Mouse (Mus musculus) midbrain, embryonic 15.5 days (tissue): ENCODE data around the gene Olfr323. TPM values are rescaled to one million over a fixed set of nuclear protein-coding genes. Genes with fewer than 3 reads are reported as not detected.
A peak's percentile ranks its signal among the peaks of the same experiment; 100 is the strongest.

Experiments
- ATAC-seq: fragments of 200-750 bp; cut with Nextera tagmentation; replicated peaks from 2 replicates; pipeline ENCODE4 v1.8.0; 2017; ENCODE audit warnings: moderate TSS enrichment
- H3K27ac ChIP-seq: fragments of 300-500 bp; sonication (generic); 2 replicates; pipeline ENCODE4 v1.5.1; 2015; ENCODE audit warnings: mild to moderate bottlenecking, inconsistent platforms
- H3K27me3 ChIP-seq: fragments of 300-500 bp; sonication (generic); replicated peaks from 2 replicates; pipeline ENCODE4 v1.6.1; 2015; ENCODE audit warnings: inconsistent platforms
- H3K36me3 ChIP-seq: fragments of 300-500 bp; sonication (generic); replicated peaks from 2 replicates; pipeline ENCODE4 v1.6.1; 2015; ENCODE audit warnings: inconsistent platforms
- H3K4me1 ChIP-seq: fragments of 300-500 bp; sonication (generic); 2 replicates; pipeline ENCODE4 v1.6.1; 2015; ENCODE audit warnings: inconsistent platforms
- H3K4me2 ChIP-seq: fragments of 300-500 bp; sonication (generic); 2 replicates; pipeline ENCODE4 v1.6.1; 2015; ENCODE audit warnings: inconsistent platforms, mild to moderate bottlenecking, moderate library complexity
- H3K4me3 ChIP-seq: fragments of 300-500 bp; sonication (generic); 2 replicates; pipeline ENCODE4 v1.5.1; 2015; ENCODE audit warnings: mild to moderate bottlenecking, inconsistent platforms
- H3K9ac ChIP-seq: fragments of 300-500 bp; sonication (generic); 2 replicates; pipeline ENCODE4 v1.6.1; 2015; ENCODE audit warnings: mild to moderate bottlenecking, inconsistent platforms
- H3K9me3 ChIP-seq: fragments of 300-500 bp; sonication (generic); 2 replicates; pipeline ENCODE4 v1.6.1; 2016; ENCODE audit warnings: inconsistent platforms
- WGBS: fragments of 180-500 bp; shearing (Covaris S2); methylation state at CpG from one replicate; pipeline ENCODE4 v1.1.7; 2015; ENCODE audit warnings: mixed read lengths; 5-methylcytosine and 5-hydroxymethylcytosine counted together
- polyA plus RNA-seq: library from polyadenylated mRNA; unstranded; fragments of >200 nt; fragmentation: Nextera tagmentation; extraction: Ambion mirVana; gene quantifications from 2 replicates; pipeline ENCODE4 v1.2.1, GENCODE M21; 2015

Gene Olfr323
- polyA plus RNA-seq: not detected in 2 replicates

DNA sequence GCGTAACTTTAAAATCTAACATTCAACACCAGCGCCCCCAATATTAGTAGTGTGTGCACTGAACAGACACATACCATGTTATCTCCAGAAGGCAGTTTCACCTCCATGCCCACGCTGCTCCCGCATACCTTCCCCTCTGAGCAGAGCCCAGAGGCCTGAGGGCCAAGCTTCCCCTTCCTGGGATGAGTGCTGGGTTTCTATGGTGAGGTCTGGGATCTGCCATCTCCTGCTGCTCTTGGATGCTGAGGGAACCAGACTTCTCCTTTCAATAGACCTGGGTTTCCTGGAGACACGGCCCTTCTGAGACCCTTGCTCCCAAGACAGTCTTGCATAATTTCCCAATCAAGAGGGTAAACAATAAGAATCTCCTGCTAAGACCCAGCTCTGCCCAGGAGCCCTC, at the start of gene Olfr323:
Olfr323 (minus strand) TSS at position 101 of the 400 bp plus-strand sequence.
- Histone ChIP-seq H3K4me3 (no peak within 1 kb of the TSS), H3K4me1 (no peaks in the 10 kb centered on the region), H3K36me3 (no peaks in the 10 kb centered on the region), H3K4me2 (no peak within 1 kb of the TSS), H3K9me3 (no peaks in the 10 kb centered on the region), H3K27me3 (no peaks in the 10 kb centered on the region), H3K27ac (no peak within 1 kb of the TSS), H3K9ac (no peak within 1 kb of the TSS)
- no peak for ATAC-seq
- 73% methylated on average over 5 of the region's 5 CpGs for WGBS

- 45% methylated on average over 4 of the region's 4 CpGs for WGBS
Observed at GRCm38 (mm10) chr11:58671825-58672224, 41.5 kb upstream of the Olfr323 start.

GRCm38 (mm10) chr11:58669252-58669651, 39.0 kb upstream of the Olfr323 start:
- Histone ChIP-seq H3K4me1 (no peaks in the 10 kb centered on the region), H3K27ac (no peak overlapping the region), H3K9me3 (no peaks in the 10 kb centered on the region), H3K27me3 (no peaks in the 10 kb centered on the region), H3K36me3 (no peaks in the 10 kb centered on the region), H3K4me3 (no peak overlapping the region), H3K9ac (no peak overlapping the region), H3K4me2 (no peak overlapping the region)
- no peak for ATAC-seq

More at GRCm38 (mm10) chr11:58671825-58672224, 41.5 kb upstream of the Olfr323 start:
- H3K27me3 ChIP-seq: no peaks in the 10 kb centered on the region
- H3K9me3 ChIP-seq: no peaks in the 10 kb centered on the region
- no peak overlapping the region for H3K4me2 ChIP-seq
- no peak overlapping the region for H3K27ac ChIP-seq
- H3K36me3 ChIP-seq: no peaks in the 10 kb centered on the region
- no peak overlapping the region for H3K9ac ChIP-seq
- ATAC-seq: no peak
- no peaks in the 10 kb centered on the region for H3K4me1 ChIP-seq
- no peak overlapping the region for H3K4me3 ChIP-seq

DNA sequence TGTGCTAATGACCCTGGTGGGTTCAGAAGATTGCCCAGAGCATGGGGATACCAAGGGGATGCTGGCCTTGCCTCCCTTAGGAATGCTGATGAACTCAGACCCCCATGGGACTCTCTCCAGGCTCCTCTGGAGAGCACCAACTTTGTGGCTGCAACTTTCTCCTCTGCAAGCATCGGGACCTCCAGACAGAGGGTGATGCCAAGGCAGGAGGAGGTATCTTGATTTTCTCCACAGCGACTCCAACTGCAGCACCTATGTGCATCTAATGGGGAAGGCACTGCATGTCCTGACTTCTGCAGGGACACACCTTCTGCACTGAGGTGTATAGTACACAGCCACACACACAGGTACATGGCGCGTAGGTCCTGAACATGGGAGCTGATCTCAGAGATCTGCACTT, 28.3 kb upstream of the Olfr323 start, which contains the start of gene Olfr322:
Olfr322 (plus strand) TSS at position 187 of the 400 bp plus-strand sequence.
- Histone ChIP-seq H3K9me3 (no peaks in the 10 kb centered on the region), H3K36me3 (no peaks in the 10 kb centered on the region), H3K9ac (no peak within 1 kb of the TSS), H3K4me2 (no peak within 1 kb of the TSS), H3K4me3 (no peak within 1 kb of the TSS), H3K27ac (no peak within 1 kb of the TSS), H3K27me3 (no peaks in the 10 kb centered on the region), H3K4me1 (no peaks in the 10 kb centered on the region)
- 94% methylated on average over 4 of the region's 4 CpGs for WGBS
- ATAC-seq: no peak

- Histone ChIP-seq H3K4me2 (no peak overlapping the region), H3K9ac (no peak overlapping the region), H3K9me3 (no peaks in the 10 kb centered on the region), H3K4me1 (no peaks in the 10 kb centered on the region), H3K36me3 (no peaks in the 10 kb centered on the region), H3K4me3 (no peak overlapping the region), H3K27me3 (no peaks in the 10 kb centered on the region), H3K27ac (no peak overlapping the region)
- WGBS: 93% methylated on average over 3 of the region's 3 CpGs
- no peak for ATAC-seq
Observed at GRCm38 (mm10) chr11:58655151-58655550, 24.9 kb upstream of the Olfr323 start.

DNA sequence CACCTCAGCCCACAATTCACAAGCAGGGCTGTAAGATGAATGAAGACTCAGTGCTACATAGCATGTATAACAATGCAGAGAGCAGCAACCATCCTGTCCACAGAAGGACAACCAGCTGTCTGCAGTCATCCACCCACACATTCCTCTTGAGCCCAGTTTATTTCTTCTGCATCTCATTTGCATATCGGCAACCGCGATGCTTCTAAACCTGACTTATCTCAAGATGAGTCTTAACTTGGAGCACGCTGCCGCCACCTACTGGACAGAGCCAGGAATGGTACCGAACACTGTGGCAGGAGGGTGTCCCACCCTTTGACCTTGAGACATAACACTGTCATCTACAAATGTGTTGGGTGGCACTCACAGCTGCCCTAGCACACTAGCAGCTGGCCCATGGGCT, 13.0 kb upstream of the Olfr323 start:
- Histone ChIP-seq H3K4me2 (no peak overlapping the region), H3K4me1 (peaks cover 10% of the 10 kb centered on the region), H3K4me3 (no peak overlapping the region), H3K27me3 (peaks cover 12% of the 10 kb centered on the region; the same call in 1 of the 2 replicates), H3K9ac (no peak overlapping the region), H3K9me3 (no peaks in the 10 kb centered on the region), H3K27ac (no peak overlapping the region), H3K36me3 (no peaks in the 10 kb centered on the region)
- no peak for ATAC-seq
- 35% methylated on average over 6 of the region's 6 CpGs for WGBS

DNA sequence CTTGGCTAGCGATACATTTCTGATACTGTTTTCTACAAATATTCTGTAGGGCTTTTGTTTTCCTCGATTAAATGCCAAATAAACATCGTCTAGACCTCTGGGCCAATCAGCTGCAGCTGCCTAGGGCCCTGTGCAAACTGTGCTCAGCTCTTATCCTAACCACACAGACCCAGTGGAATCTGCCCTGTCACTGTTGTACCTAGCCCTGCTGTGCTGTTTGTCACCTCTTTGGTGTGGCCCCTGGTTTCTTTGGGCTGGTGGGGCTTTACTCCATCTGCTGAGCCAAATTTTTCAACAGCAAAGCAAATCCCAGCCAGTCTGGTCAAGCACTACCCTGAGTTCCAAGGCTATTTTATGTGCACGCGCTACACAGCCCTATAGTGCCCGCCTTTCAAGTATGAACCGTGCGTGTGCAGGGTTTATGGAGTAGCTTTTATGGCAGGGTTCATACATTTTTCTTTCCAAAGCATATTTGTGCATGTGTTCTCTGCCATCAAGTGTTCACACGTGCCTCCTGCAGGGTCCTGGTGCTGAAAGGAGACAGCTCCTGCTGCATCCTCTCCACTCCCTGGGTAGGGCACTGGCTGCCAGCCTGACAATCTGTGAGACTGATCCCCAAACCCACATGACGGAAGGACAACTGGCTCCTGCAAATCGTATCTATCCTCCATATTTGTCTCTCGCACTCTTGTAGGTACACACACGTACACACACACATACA, 11.5 kb upstream of the Olfr323 start:
- no peak overlapping the region for H3K9ac ChIP-seq
- H3K4me2 ChIP-seq: no peak overlapping the region
- ATAC-seq: no peak
- no peaks in the 10 kb centered on the region for H3K9me3 ChIP-seq
- H3K36me3 ChIP-seq: no peaks in the 10 kb centered on the region
- WGBS: 83% methylated on average over 13 of the region's 13 CpGs
- no peak overlapping the region for H3K27ac ChIP-seq
- peaks cover 10% of the 10 kb centered on the region for H3K4me1 ChIP-seq
- H3K27me3 ChIP-seq: peaks cover 12% of the 10 kb centered on the region; the same call in 1 of the 2 replicates
- no peak overlapping the region for H3K4me3 ChIP-seq

DNA sequence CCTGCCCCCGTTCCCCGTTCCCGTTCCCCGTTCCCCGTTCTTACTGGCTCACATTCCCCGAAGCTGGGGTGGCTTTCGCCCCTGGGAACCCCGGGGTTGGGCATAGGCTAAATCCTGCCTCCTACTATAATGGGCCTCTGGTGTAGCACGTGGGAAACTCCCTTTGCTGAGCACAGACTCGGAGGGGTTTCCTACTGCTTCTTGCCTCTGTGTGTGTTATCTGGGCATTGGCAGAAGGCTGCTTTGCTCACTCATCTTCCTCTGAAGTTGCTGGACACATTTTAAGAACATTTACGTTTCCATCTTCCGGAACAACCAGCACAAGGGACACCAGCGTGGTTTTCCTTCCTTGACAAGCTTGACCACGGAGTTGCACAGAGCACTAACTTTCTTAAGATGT, 10.8 kb upstream of the Olfr323 start:
- no peaks in the 10 kb centered on the region for H3K36me3 ChIP-seq
- no peaks in the 10 kb centered on the region for H3K9me3 ChIP-seq
- peak overlapping the region; percentile 47 for H3K4me3 ChIP-seq
- H3K27ac ChIP-seq: no peak overlapping the region
- no peak for ATAC-seq
- WGBS: 24% methylated on average over 14 of the region's 14 CpGs
- peak overlapping the region; percentile 50; the same call in 1 of the 2 replicates for H3K9ac ChIP-seq
- peaks cover 10% of the 10 kb centered on the region for H3K4me1 ChIP-seq
- peaks cover 12% of the 10 kb centered on the region; the same call in 1 of the 2 replicates for H3K27me3 ChIP-seq
- peak overlapping the region; percentile 99 for H3K4me2 ChIP-seq

GRCm38 (mm10) chr11:58640272-58640867, 10.1 kb upstream of the Olfr323 start, which contains the start of gene Trim58:
Gene Trim58 (plus strand): TSS chr11:58640465.
- Histone ChIP-seq H3K4me1 (peaks cover 10% of the 10 kb centered on the region), H3K9ac (peak within 1 kb of the TSS; percentile 50), H3K36me3 (no peaks in the 10 kb centered on the region), H3K27me3 (peaks cover 12% of the 10 kb centered on the region; the same call in 1 of the 2 replicates), H3K4me3 (peak within 1 kb of the TSS; percentile 47), H3K4me2 (peak within 1 kb of the TSS; percentile 99), H3K9me3 (no peaks in the 10 kb centered on the region), H3K27ac (no peak within 1 kb of the TSS)
- 2% methylated on average over 34 of the region's 34 CpGs for WGBS
- ATAC-seq: 0 out of 2 replicates have a peak, but pooled peaks have one; percentile 30

GRCm38 (mm10) chr11:58638176-58638701, 7.9 kb upstream of the Olfr323 start:
- H3K9ac ChIP-seq: no peak overlapping the region
- WGBS: 66% methylated on average over 7 of the region's 7 CpGs

DNA sequence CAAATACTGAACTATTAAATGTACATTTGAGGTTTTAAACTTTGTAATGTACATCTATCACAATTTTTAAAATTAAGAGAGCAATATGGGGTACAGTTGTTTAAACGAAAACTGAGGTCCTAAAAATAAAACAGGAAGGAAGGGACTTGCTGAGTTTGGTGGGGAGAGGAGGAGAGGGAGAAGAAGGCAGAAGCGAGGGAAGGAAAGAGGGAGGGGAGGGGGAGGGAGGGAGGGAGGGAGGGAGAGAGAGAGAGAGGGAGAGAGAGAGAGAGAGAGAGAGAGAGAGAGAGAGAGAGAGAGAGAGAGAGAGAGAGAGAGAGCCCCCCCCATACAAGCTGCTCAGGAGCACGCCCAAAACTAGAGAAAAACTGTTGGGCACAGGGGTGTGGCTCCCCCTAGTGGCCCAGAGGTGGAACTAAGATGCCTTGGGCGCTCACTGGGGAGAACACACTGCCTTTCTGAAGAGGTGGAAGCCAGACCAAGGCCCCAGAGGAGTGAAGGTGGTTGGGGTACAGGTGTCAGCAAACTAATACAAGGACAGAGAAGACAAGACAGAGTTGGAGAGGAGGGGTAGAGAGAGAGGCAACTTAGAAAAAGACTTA, 6.2 kb upstream of the Olfr323 start:
- no peak overlapping the region for H3K9ac ChIP-seq

More at GRCm38 (mm10) chr11:58638176-58638701, 7.9 kb upstream of the Olfr323 start:
- Histone ChIP-seq H3K27ac (no peak overlapping the region), H3K4me3 (no peak overlapping the region), H3K36me3 (no peaks in the 10 kb centered on the region), H3K27me3 (peaks cover 12% of the 10 kb centered on the region; the same call in 1 of the 2 replicates), H3K4me2 (no peak overlapping the region), H3K9me3 (no peaks in the 10 kb centered on the region), H3K4me1 (peaks cover 10% of the 10 kb centered on the region)
- ATAC-seq: no peak

DNA sequence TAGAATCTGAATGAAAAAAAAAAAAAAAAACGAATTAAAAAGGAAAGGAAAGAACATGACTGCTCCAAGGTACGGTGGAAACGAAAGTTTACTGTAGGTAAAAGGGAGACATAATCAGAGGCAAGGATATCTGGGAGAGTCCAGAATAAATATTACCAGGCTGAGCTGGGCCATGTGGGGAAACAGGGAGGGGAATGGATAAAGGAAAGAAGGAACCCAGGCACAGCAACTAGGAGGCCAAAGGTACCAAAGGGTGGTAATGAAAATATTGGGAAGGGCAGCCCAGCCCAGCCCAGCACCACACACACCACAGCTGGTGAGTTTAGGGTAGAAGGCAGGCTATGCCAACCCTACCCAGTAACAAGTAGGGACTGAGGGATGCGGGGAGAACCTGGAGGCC, 4.6 kb upstream of the Olfr323 start:
- Histone ChIP-seq H3K4me3 (no peak overlapping the region), H3K27me3 (no peaks in the 10 kb centered on the region), H3K4me1 (no peaks in the 10 kb centered on the region), H3K9ac (no peak overlapping the region), H3K9me3 (no peaks in the 10 kb centered on the region), H3K36me3 (no peaks in the 10 kb centered on the region), H3K27ac (no peak overlapping the region), H3K4me2 (no peak overlapping the region)
- no peak for ATAC-seq
- 64% methylated on average over 4 of the region's 4 CpGs for WGBS

More for the DNA sequence above, 6.2 kb upstream of the Olfr323 start:
- Histone ChIP-seq H3K27ac (no peak overlapping the region), H3K36me3 (no peaks in the 10 kb centered on the region), H3K4me1 (peaks cover 10% of the 10 kb centered on the region), H3K27me3 (peaks cover 5% of the 10 kb centered on the region; the same call in 1 of the 2 replicates), H3K9me3 (no peaks in the 10 kb centered on the region), H3K4me2 (no peak overlapping the region), H3K4me3 (no peak overlapping the region)
- no peak for ATAC-seq
- WGBS: 29% methylated on average over 4 of the region's 4 CpGs
